Mouse (Mus musculus) 3T3-L1 (cell line): ENCODE data around the gene Stam.
A peak's percentile ranks its signal among the peaks of the same experiment; 100 is the strongest.
"Not testable (repeated sequence)": the region's sequence is repeated elsewhere in the genome, so short reads cannot be mapped to it uniquely, and the experiment has no call there.

Experiments used
- DNase-seq: peaks from one replicate; pipeline ENCODE4 v3.0.0-alpha.2; 2015; ENCODE audit warnings: low read depth, low spot score

Gene Stam

GRCm38 (mm10) chr2:14073362-14074220, at the start of gene Stam:
Stam (plus strand) TSS chr2:14074098.
- DNase-seq = peak; percentile 96

DNA sequence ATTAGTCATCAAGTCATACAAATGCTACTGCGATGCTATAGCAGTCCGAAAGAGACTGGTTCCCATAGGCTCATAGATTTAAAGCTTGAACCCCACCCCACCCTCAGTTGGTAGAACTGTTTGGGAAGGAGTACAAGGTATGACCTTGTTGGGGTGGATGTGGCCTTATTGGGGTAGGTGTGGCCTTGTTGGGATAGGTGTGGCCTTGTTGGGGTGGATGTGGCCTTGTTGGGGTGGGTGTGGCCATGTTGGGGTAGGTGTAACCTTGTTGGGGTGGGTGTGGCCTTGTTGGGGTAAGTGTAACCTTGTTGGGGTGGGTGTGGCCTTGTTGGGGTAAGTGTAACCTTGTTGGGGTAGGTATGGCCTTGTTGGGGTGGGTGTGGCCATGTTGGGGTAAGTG, 32.6 kb upstream of the Stam start:
- no peak for DNase-seq

DNA sequence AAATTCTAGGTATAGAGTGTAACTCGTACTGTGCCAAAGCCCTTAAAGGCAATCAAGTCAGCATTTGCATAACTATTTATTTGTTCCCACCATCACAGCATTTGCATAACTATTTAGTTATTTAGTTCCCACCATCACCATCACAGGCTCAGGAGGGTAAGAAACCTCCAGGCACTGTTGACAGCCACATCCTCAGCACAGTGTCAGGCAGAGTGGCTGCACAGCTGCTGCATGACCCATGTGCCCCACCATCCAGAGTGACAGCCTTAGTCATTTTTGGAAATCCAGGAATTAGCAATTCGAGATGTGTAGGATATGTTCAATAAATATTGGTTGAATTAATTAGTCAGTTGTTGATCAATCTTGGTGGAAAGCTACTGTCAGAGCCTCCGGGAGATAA, 30.9 kb upstream of the Stam start:
- no peak for DNase-seq

DNA sequence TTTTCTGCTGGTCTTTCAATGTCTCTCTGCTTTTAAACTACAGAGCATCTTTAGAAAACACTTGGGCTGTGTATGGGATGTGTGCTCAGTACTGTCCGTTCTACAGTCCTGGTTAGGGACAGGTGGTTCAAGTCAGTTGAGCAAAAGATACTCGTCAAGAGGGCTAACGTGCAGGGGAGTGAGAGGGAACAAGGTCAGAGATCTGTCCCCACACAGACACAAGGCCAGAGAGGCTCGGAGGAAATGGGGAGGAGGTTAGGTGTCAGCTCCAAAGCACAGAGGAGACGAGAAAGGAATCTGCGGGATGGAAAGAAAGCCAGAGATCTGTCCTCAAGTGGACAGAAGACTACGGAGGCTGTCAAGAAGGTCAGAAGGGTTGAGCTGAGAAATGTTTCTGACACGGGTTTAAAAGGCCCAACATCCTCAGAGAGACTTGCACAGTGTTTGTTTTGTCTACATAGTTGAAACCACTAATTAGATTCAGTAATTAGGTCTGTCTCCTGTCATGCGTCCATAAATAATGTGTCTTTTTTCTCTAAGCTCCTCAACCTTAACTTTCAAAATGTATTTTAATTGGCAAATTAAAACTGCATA, 30.2 kb upstream of the Stam start:
- DNase-seq = no peak

GRCm38 (mm10) chr2:14048381-14048780, 25.5 kb upstream of the Stam start:
- peak; percentile 87 for DNase-seq

DNA sequence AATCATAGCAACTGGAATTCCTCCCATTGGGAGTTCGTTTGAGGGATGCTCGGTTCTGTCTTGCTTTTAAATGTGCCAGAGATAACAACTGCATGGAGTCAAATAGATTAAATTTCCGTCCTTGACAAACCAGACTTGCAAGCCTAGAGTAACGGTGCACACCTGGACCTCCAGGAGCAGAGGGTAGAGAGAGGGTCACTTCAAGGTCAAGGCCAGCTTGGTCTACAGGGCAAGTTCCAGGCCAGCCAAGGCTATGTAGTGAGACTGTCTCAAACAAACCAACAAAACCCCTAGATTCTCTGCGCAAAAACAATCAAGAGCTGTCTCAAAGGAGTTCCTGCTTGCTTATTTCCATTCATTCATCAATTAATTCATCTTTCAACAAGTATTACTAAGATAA, 25.1 kb upstream of the Stam start:
- DNase-seq = no peak

DNA sequence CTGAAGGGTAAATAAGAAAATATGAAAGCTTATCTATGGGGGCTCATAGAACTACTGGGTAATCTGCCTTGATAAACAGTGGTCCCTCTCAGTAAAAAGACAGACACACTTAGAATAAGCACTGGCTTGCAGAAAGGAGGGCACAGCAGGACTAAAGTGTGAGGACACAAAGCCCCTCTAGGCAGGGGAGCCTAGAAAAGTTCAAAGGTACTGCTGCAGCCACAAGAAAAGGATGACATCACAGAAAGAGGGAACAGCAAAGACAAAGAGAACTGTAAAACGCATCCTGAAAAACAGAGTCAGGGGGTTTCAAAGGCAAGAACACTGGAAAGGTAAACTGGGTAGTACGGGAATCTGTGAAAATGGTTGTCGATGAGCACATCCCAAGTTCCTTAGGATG, 20.3 kb upstream of the Stam start:
- DNase-seq = no peak

- peak; percentile 7 for DNase-seq
Measured at GRCm38 (mm10) chr2:14054163-14054562, 19.7 kb upstream of the Stam start.

DNA sequence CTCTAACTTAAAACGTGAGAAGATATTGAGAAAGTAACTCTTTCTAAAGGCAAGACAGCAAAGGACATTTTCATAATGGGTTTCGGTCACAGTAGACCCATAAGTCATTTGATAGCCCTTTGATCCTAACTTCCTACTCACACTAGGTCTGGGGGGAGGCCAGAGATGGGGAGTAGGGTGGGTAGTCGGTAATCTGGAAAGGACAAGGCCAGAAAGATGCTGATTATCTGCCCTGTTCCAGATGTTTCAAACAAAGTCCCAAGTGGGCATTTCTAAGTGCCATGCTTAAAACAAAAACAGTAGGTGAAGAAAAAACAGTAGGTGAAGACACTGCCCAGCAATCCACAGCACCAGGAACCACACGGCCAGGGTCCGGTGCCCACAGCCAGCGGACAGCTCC, 19.2 kb upstream of the Stam start:
- DNase-seq = peak; percentile 45

DNA sequence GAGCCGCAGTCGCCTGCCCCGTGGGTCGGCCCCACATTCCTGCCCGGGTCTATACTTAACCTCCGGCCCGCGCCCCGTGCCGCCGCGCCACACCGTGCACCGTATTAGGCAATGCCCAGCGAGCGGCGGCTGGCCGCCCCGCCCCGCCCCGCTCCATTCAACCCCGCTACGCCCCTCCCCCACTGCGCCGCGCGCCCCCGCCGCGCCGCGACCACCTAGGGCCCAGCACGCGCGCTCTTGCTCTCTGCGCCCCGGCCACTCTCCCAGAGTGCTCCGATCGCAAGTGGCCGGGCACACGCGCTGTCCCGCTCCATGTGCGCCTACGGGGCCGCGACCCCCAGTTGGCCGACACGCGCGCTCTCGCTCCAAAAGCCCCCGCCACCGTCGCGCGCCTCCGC, 18.7 kb upstream of the Stam start:
- DNase-seq = no peak

GRCm38 (mm10) chr2:14055566-14056331, 18.1 kb upstream of the Stam start, which contains the start of gene Hacd1:
Hacd1 (minus strand) TSS chr2:14056135.
- DNase-seq = peak; percentile 49

- no peak for DNase-seq
Measured at GRCm38 (mm10) chr2:14065704-14066650, 7.9 kb upstream of the Stam start.

DNA sequence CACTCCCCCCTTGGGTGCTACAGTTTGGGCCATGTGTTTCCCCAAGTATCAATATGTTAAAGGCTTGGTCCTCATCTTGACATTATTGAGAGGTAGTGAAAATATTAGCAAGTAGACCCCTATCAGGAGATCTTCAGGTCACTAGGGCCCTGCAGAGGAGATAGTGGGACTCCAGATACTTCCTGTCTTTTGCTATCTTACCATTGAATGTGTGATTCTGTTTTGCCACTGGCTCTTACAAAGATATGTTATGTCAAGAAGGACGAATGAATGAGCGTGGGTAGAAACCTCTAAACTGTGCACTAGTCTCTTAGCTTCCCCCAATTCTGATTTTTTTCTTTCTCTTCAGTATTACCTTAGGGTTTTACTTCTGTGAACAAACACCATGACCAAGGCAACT, 4.9 kb upstream of the Stam start:
- no peak for DNase-seq

- DNase-seq = peak; percentile 10
Measured at GRCm38 (mm10) chr2:14070466-14070865, 3.4 kb upstream of the Stam start.

DNA sequence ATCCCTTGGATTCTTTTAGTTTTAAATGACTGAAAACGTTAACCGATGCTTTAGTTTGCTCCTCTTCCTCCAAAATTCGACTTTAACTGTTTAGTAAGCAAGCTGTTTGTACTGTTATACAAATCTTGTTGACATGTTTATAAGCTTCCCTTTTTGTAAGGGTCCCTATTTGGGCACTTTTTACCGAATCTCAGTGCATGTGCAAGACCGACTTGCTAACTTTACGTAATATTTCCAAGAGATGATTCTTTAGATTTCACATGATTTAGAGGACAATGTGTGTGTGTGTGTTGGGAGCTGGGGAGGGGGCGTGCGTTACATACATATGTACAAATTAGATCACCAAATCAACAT, 913 bp upstream of the Stam start:
- DNase-seq = peak; percentile 33

DNA sequence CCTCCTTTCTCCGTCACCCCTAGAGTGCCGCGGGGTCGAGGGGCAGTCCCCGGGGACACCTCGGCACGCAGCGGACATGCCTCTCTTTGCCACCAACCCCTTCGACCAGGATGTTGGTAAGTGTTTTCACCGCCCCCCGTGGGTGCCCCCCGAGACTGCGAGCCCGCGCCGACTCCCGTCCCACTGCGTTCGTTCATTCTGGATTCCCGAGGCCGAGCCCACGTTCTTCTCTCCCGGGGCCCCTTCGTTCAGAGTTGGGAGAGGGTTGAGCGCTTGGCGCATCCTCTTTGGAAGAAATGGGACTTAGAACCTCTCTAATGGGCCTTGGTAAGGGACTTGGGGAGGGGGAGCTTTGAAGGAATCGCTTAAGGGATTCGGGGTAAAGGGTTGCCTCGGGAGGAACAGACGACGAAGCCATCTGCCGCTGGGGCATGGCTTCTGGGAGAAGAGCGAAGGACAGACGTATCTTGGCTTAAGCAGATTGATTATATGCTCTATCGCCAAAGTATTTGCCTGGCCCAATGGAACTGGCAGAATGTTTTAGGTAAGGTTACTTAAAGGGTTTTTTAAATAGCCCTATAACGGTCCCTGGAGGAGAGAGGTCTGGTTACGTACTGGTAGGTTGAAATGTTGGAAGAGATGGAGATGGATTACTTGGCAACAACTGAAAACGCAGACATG, 463 bp downstream of the Stam start:
- DNase-seq = peak; percentile 61

- not testable (repeated sequence) for DNase-seq
Measured at GRCm38 (mm10) chr2:14078527-14078926, 4.6 kb downstream of the Stam start.

- no peak for DNase-seq
Measured at GRCm38 (mm10) chr2:14100533-14100932, 26.6 kb downstream of the Stam start.

- no peak for DNase-seq
Measured at GRCm38 (mm10) chr2:14102603-14103002, 28.7 kb downstream of the Stam start.

- DNase-seq = no peak
Measured at GRCm38 (mm10) chr2:14103924-14104323, 30.0 kb downstream of the Stam start.

- peak; percentile 86 for DNase-seq
Measured at GRCm38 (mm10) chr2:14107673-14108072, 33.8 kb downstream of the Stam start.
